Mouse (Mus musculus): Measurements from ENCODE around the gene Cyp19a1. TPM values are rescaled to one million over a fixed set of nuclear protein-coding genes. Genes with fewer than 3 reads are reported as not detected.

Cyp19a1 gene
- total and polyA plus RNA-seq, 3 experiments = not detected

DNA sequence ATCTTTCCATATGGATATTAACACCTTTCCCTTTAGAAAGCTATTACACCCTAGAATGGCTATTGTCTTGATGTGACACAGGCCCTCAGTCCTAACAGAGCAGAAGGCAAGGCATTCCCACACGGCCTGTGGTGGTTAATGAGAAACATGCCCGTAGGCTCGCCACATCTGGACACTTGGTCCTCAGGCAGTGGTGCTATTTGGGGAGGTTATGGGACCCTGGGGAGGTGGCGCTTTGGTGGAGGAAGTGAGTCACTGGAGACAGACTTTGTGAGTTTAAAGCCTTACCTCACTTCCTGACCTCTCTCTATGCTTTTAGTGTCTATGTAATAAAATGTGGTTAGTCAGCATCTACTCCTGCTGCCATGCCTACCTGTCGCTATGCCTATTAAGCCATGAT lies 114.2 kb downstream of the Cyp19a1 start:
- no peak overlapping the region for H3K27ac ChIP-seq (ENCODE audit: insufficient read depth, low read depth)
- no peak overlapping the region for H3K4me2 ChIP-seq (ENCODE audit: insufficient read depth, low read depth, poor library complexity, severe bottlenecking)
- no peak overlapping the region for H3K4me3 ChIP-seq (replicated peaks in 1 of 3; ENCODE audit: low read depth in 2 of 3, low read length in 2 of 3, poor library complexity in 1 of 3)
- H3K9ac ChIP-seq (ENCODE audit: insufficient read depth, low read depth) = no peak overlapping the region
- H3K36me3 ChIP-seq (replicated peaks in 1 of 2; ENCODE audit: control insufficient read depth in 1 of 2, insufficient read depth in 1 of 2, low read length in 1 of 2) = no peaks in the 10 kb centered on the region
- no peaks in the 10 kb centered on the region for H3K9me3 ChIP-seq (replicated peaks; ENCODE audit: low read length)
- dilution Hi-C loops (cut with MboI; ENCODE audit: extremely low pct_ligation_motif_present, extremely low pct_unique_long_range_greater_than_20kb, low sequenced_read_pairs) (no loop called here), in situ Hi-C loops (cut with MboI; ENCODE audit: low pct_ligation_motif_present, low pct_unique_long_range_greater_than_20kb, low sequenced_read_pairs) (no loop called here)
- no peaks in the 10 kb centered on the region for H3K27me3 ChIP-seq (replicated peaks)
- H3K4me1 ChIP-seq (ENCODE audit: control insufficient read depth in 1 of 2, insufficient read depth in 2 of 2) = peaks cover 0 to 4% of the 10 kb centered on the region in 2 experiments; a peak in 1 of 4 replicates
- no peaks in the 10 kb centered on the region for H3K79me2 ChIP-seq (replicated peaks; ENCODE audit: control insufficient read depth, extremely low read depth, insufficient read depth, poor library complexity, severe bottlenecking)
- no peak for TF ChIP-seq ELF1 (IDR thresholded peaks at IDR 0.05; ENCODE audit: low read depth, low read length)
- no peak for TF ChIP-seq MYC (IDR thresholded peaks at IDR 0.05; ENCODE audit: low read depth, low read length)
- TF ChIP-seq MAX (IDR thresholded peaks at IDR 0.05; ENCODE audit: low read length) = no peak
- TF ChIP-seq CTCF (conservative IDR thresholded peaks at IDR 0.05 in 1 of 2, IDR thresholded peaks at IDR 0.05 in 1 of 2; ENCODE audit: low read depth in 2 of 2, low read length in 2 of 2) = no peak
- no peak for TF ChIP-seq ZC3H11A (IDR thresholded peaks at IDR 0.05; ENCODE audit: low read depth, low read length)
- no peak for TF ChIP-seq TBP (conservative IDR thresholded peaks at IDR 0.05; ENCODE audit: low read depth, low read length)
- no peak for TF ChIP-seq IRF4 (IDR thresholded peaks at IDR 0.05; ENCODE audit: low read depth, low read length)
- TF ChIP-seq CHD1 (IDR thresholded peaks at IDR 0.05; ENCODE audit: low read depth, low read length) = no peak
- no peak for TF ChIP-seq MEF2A (IDR thresholded peaks at IDR 0.05; ENCODE audit: borderline replicate concordance, low read depth, low read length)
- no peak for TF ChIP-seq ZNF384 (IDR thresholded peaks at IDR 0.05; ENCODE audit: low read depth, low read length)
- no peak for TF ChIP-seq NRF1 (IDR thresholded peaks at IDR 0.05; ENCODE audit: low read depth, low read length)
- no peak for TF ChIP-seq TCF12 (IDR thresholded peaks at IDR 0.05; ENCODE audit: low read depth, low read length)
- TF ChIP-seq USF1 (IDR thresholded peaks at IDR 0.05; ENCODE audit: low read depth, low read length) = no peak
- no peak for TF ChIP-seq GABPA (IDR thresholded peaks at IDR 0.05; ENCODE audit: insufficient replicate concordance, low read depth, low read length)
- TF ChIP-seq JUN (IDR thresholded peaks at IDR 0.05; ENCODE audit: insufficient read depth, low read depth, low read length) = no peak
- TF ChIP-seq SIN3A (IDR thresholded peaks at IDR 0.05; ENCODE audit: low read length) = no peak
- TF ChIP-seq HCFC1 (IDR thresholded peaks at IDR 0.05; ENCODE audit: low read depth, low read length) = no peak
- DNase-seq (ENCODE audit: extremely low read depth) = peak; percentile 9

DNA sequence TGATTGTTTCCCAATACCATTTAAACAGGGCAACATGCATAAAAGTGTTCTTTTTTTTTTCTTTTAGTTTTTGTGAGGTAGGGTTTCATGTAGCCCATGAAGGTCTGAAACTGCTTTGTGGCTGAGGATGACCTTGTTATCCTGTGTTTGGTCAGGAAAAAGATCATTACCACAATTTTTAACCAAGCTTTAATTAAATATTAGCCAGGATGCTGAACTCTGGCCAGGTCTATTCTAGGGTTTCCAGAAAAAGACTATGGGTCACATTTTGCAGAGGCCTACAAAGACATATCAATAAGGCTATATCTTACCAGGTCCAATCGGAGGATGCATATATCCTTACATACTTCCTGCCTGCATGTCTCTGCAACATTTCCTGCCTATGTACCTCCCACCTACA lies 128.7 kb downstream of the Cyp19a1 start:
- dilution Hi-C loops (cut with MboI; ENCODE audit: extremely low pct_ligation_motif_present, extremely low pct_unique_long_range_greater_than_20kb, low sequenced_read_pairs) (no loop called here), in situ Hi-C loops (cut with MboI; ENCODE audit: low pct_ligation_motif_present, low pct_unique_long_range_greater_than_20kb, low sequenced_read_pairs) (no loop called here)
- H3K4me2 ChIP-seq (ENCODE audit: insufficient read depth, low read depth, poor library complexity, severe bottlenecking) = no peak overlapping the region
- no peaks in the 10 kb centered on the region for H3K27me3 ChIP-seq (replicated peaks)
- H3K27ac ChIP-seq (ENCODE audit: insufficient read depth, low read depth) = no peak overlapping the region
- H3K79me2 ChIP-seq (replicated peaks; ENCODE audit: control insufficient read depth, extremely low read depth, insufficient read depth, poor library complexity, severe bottlenecking) = no peaks in the 10 kb centered on the region
- TF ChIP-seq ZNF384 (IDR thresholded peaks at IDR 0.05; ENCODE audit: low read depth, low read length) (no peak), MYC (IDR thresholded peaks at IDR 0.05; ENCODE audit: low read depth, low read length) (no peak), RCOR1 (conservative IDR thresholded peaks at IDR 0.05; ENCODE audit: low read depth, low read length) (no peak), PAX5 (IDR thresholded peaks at IDR 0.05; ENCODE audit: low read length) (no peak), MAFK (IDR thresholded peaks at IDR 0.05; ENCODE audit: insufficient replicate concordance, low read length) (no peak)
- no peak for DNase-seq (ENCODE audit: extremely low read depth)
- no peak overlapping the region for H3K4me3 ChIP-seq (replicated peaks in 1 of 3; ENCODE audit: low read depth in 2 of 3, low read length in 2 of 3, poor library complexity in 1 of 3)
- no peaks in the 10 kb centered on the region for H3K36me3 ChIP-seq (replicated peaks in 1 of 2; ENCODE audit: control insufficient read depth in 1 of 2, insufficient read depth in 1 of 2, low read length in 1 of 2)
- H3K4me1 ChIP-seq (ENCODE audit: control insufficient read depth in 1 of 2, insufficient read depth in 2 of 2) = no peaks in the 10 kb centered on the region
- no peaks in the 10 kb centered on the region for H3K9me3 ChIP-seq (replicated peaks; ENCODE audit: low read length)
- H3K9ac ChIP-seq (ENCODE audit: insufficient read depth, low read depth) = no peak overlapping the region

Other genes with a start within 250 kb of the Cyp19a1 start
- not detected in 2 replicates for gene Tnfaip8l3, start 199.7 kb downstream of the Cyp19a1 start, total RNA-seq (2012; rRNA removed)
- gene Tnfaip8l3, start 199.7 kb downstream of the Cyp19a1 start, total RNA-seq (2014; rRNA removed) = not detected in 2 replicates
- gene Tnfaip8l3, start 199.7 kb downstream of the Cyp19a1 start, polyA plus RNA-seq (2012; ENCODE audit: insufficient read length, low read depth) = not detected in 2 replicates
- not detected in 2 replicates for gene Gldn, start 18.4 kb upstream of the Cyp19a1 start, total RNA-seq (2012; rRNA removed)
- not detected in 2 replicates for gene Gldn, start 18.4 kb upstream of the Cyp19a1 start, total RNA-seq (2014; rRNA removed)
- not detected in 2 replicates for gene Gldn, start 18.4 kb upstream of the Cyp19a1 start, polyA plus RNA-seq (2012; ENCODE audit: insufficient read length, low read depth)
- gene Dmxl2, start 233.5 kb upstream of the Cyp19a1 start, total RNA-seq (2012; rRNA removed) = 20.1 and 23.7 TPM in 2 replicates
- gene Dmxl2, start 233.5 kb upstream of the Cyp19a1 start, total RNA-seq (2014; rRNA removed) = 21.8 and 24.2 TPM in 2 replicates
- 22.5 and 26.6 TPM in 2 replicates for gene Dmxl2, start 233.5 kb upstream of the Cyp19a1 start, polyA plus RNA-seq (2012; ENCODE audit: insufficient read length, low read depth)

Data from CH12.LX (cell line).